Mouse (Mus musculus) forebrain, embryonic 11.5 days (tissue): ENCODE results near the gene Vmn1r130. TPM values are rescaled to one million over a fixed set of nuclear protein-coding genes. Genes with fewer than 3 reads are reported as not detected.
"Not testable (repeated sequence)": the region's sequence is repeated elsewhere in the genome, so short reads cannot be mapped to it uniquely, and the experiment has no call there.

Experiments used
- ATAC-seq: fragments of 200-750 bp; cut with Nextera tagmentation; replicated peaks from 2 replicates; pipeline ENCODE4 v1.8.0; 2017; ENCODE audit warnings: moderate TSS enrichment; ENCODE audit not compliant: low FRiP score
- DNase-seq: peaks from one replicate; pipeline ENCODE4 v3.0.0-alpha.2; 2017; ENCODE audit warnings: low spot score
- H3K27ac ChIP-seq: fragments of 300-500 bp; sonication (generic); 2 replicates; pipeline ENCODE4 v1.5.1; 2014; ENCODE audit warnings: low read depth, low read length
- H3K27me3 ChIP-seq: fragments of 300-500 bp; sonication (generic); 2 replicates; pipeline ENCODE4 v1.6.1; 2014; ENCODE audit warnings: mild to moderate bottlenecking, low read length, mixed read lengths; ENCODE audit not compliant: control insufficient read depth, insufficient read depth
- H3K36me3 ChIP-seq: fragments of 300-500 bp; sonication (generic); 2 replicates; pipeline ENCODE4 v1.6.1; 2014; ENCODE audit warnings: mild to moderate bottlenecking, low read length, moderate library complexity, mixed read lengths; ENCODE audit not compliant: control insufficient read depth, insufficient read depth
- H3K4me1 ChIP-seq: fragments of 300-500 bp; sonication (generic); replicated peaks from 2 replicates; pipeline ENCODE4 v1.6.1; 2014; ENCODE audit warnings: low read length, mixed read lengths; ENCODE audit not compliant: control insufficient read depth, insufficient read depth
- H3K4me2 ChIP-seq: fragments of 300-500 bp; sonication (generic); 2 replicates; pipeline ENCODE4 v1.6.1; 2014; ENCODE audit warnings: low read depth, mild to moderate bottlenecking, low read length, moderate library complexity, mixed read lengths; ENCODE audit not compliant: severe bottlenecking
- H3K4me3 ChIP-seq: fragments of 300-500 bp; sonication (generic); 2 replicates; pipeline ENCODE4 v1.5.1; 2014; ENCODE audit warnings: low read depth, low read length
- H3K9ac ChIP-seq: fragments of 300-500 bp; sonication (generic); 2 replicates; pipeline ENCODE4 v1.6.1; 2014; ENCODE audit warnings: low read length
- H3K9me3 ChIP-seq: fragments of 300-500 bp; sonication (generic); 2 replicates; pipeline ENCODE4 v1.6.1; 2016; ENCODE audit warnings: low read length, mixed read lengths; ENCODE audit not compliant: control insufficient read depth
- WGBS: fragments of 180-500 bp; shearing (Covaris S2); extraction: QIAGEN DNeasy Blood & Tissue Kit; methylation state at CpG from one replicate; pipeline ENCODE4 v1.1.7; 2014; 5-methylcytosine and 5-hydroxymethylcytosine counted together
- polyA plus RNA-seq: library from polyadenylated mRNA; unstranded; fragments of >200 nt; fragmentation: Nextera tagmentation; extraction: Ambion mirVana; gene quantifications from 2 replicates; pipeline ENCODE4 v1.2.1, GENCODE M21; 2014

Gene Vmn1r130
- not detected in 2 replicates for polyA plus RNA-seq

GRCm38 (mm10) chr7:21511480-21511879 is at the start of gene Vmn1r130:
Gene Vmn1r130 (plus strand): TSS chr7:21511780.
- not testable (repeated sequence) for H3K27me3 ChIP-seq, H3K4me3 ChIP-seq, H3K36me3 ChIP-seq, H3K4me1 ChIP-seq, H3K27ac ChIP-seq, ATAC-seq, H3K9me3 ChIP-seq, H3K4me2 ChIP-seq, H3K9ac ChIP-seq, DNase-seq
- WGBS = no CpG with 5 or more reads among the region's 3 CpGs

- not testable (repeated sequence) for DNase-seq, H3K27me3 ChIP-seq, H3K9me3 ChIP-seq, H3K4me1 ChIP-seq, H3K27ac ChIP-seq, H3K9ac ChIP-seq, ATAC-seq, H3K4me2 ChIP-seq, H3K36me3 ChIP-seq, H3K4me3 ChIP-seq
- no CpG with 5 or more reads among the region's 2 CpGs for WGBS
These were observed 34.4 kb downstream of the Vmn1r130 start, which contains the start of gene Vmn1r131 for GRCm38 (mm10) chr7:21545990-21546389. Gene Vmn1r131 (minus strand): TSS chr7:21546090.

Other genes starting within 250 kb of the Vmn1r130 start
- not detected in 2 replicates for gene Vmn1r125, start 239.6 kb upstream of the Vmn1r130 start, polyA plus RNA-seq
- not detected in 2 replicates for gene Vmn1r126, start 210.3 kb upstream of the Vmn1r130 start, polyA plus RNA-seq
- gene Vmn1r127, start 191.9 kb upstream of the Vmn1r130 start, polyA plus RNA-seq = not detected in 2 replicates
- gene Vmn1r128, start 162.4 kb upstream of the Vmn1r130 start, polyA plus RNA-seq = not detected in 2 replicates
- gene Vmn1r129, start 150.5 kb upstream of the Vmn1r130 start, polyA plus RNA-seq = not detected in 2 replicates
- gene Gm6882, start 79.0 kb upstream of the Vmn1r130 start, polyA plus RNA-seq = not detected in 2 replicates
- not detected in 2 replicates for gene Vmn1r131, start 34.3 kb downstream of the Vmn1r130 start, polyA plus RNA-seq
- not detected in 2 replicates for gene Vmn1r132, start 102.3 kb downstream of the Vmn1r130 start, polyA plus RNA-seq
- not detected in 2 replicates for gene Gm4175, start 249.7 kb downstream of the Vmn1r130 start, polyA plus RNA-seq